Mouse (Mus musculus) midbrain, postnatal 0 days (tissue): ENCODE results near the gene Pim2. TPM values are rescaled to one million over a fixed set of nuclear protein-coding genes. Genes with fewer than 3 reads are reported as not detected.
A peak's percentile ranks its signal among the peaks of the same experiment; 100 is the strongest.

Experiments
- ATAC-seq: fragments of 200-750 bp; cut with Nextera tagmentation; 2 replicates; pipeline ENCODE4 v1.8.0; 2017; ENCODE audit warnings: moderate number of reproducible peaks, mild to moderate bottlenecking, moderate TSS enrichment, moderate library complexity; ENCODE audit not compliant: low FRiP score
- DNase-seq: peaks from one replicate; pipeline ENCODE4 v3.0.0-alpha.2; 2015; ENCODE audit warnings: low spot score
- H3K27ac ChIP-seq: fragments of 300-500 bp; sonication (generic); 2 replicates; pipeline ENCODE4 v1.5.1; 2014; ENCODE audit warnings: low read depth, mild to moderate bottlenecking, low read length, mixed read lengths
- H3K27me3 ChIP-seq: fragments of 300-500 bp; sonication (generic); 2 replicates; pipeline ENCODE4 v1.6.1; 2014; ENCODE audit warnings: low read length, control low read depth, mixed read lengths; ENCODE audit not compliant: insufficient read depth
- H3K36me3 ChIP-seq: fragments of 300-500 bp; sonication (generic); 2 replicates; pipeline ENCODE4 v1.6.1; 2014; ENCODE audit warnings: low read length, control low read depth, mixed read lengths; ENCODE audit not compliant: insufficient read depth
- H3K4me1 ChIP-seq: fragments of 300-500 bp; sonication (generic); 2 replicates; pipeline ENCODE4 v1.6.1; 2014; ENCODE audit warnings: mild to moderate bottlenecking, control low read depth, antibody characterized with exemption, low read length, mixed read lengths; ENCODE audit not compliant: insufficient read depth
- H3K4me2 ChIP-seq: fragments of 300-500 bp; sonication (generic); 2 replicates; pipeline ENCODE4 v1.6.1; 2014; ENCODE audit warnings: low read depth, mild to moderate bottlenecking, low read length, mixed read lengths; ENCODE audit not compliant: poor library complexity, severe bottlenecking
- H3K4me3 ChIP-seq: fragments of 300-500 bp; sonication (generic); 2 replicates; pipeline ENCODE4 v1.5.1; 2014; ENCODE audit warnings: low read depth, mild to moderate bottlenecking, low read length, moderate library complexity
- H3K9ac ChIP-seq: fragments of 300-500 bp; sonication (generic); replicated peaks from 2 replicates; pipeline ENCODE4 v1.6.1; 2014; ENCODE audit warnings: mild to moderate bottlenecking, low read length, moderate library complexity, mixed read lengths; ENCODE audit not compliant: poor library complexity, severe bottlenecking
- H3K9me3 ChIP-seq: fragments of 300-500 bp; sonication (generic); 2 replicates; pipeline ENCODE4 v1.6.1; 2016; ENCODE audit warnings: low read length, control low read depth
- CTCF ChIP-seq: IDR thresholded peaks from 2 replicates; pipeline ENCODE4 v1.5.1; 2016; ENCODE audit warnings: antibody characterized with exemption, mild to moderate bottlenecking
- WGBS: fragments of 180-500 bp; shearing (Covaris S2); extraction: QIAGEN DNeasy Blood & Tissue Kit; methylation state at CpG from one replicate; pipeline ENCODE4 v1.1.7; 2014; 5-methylcytosine and 5-hydroxymethylcytosine counted together
- polyA plus RNA-seq: library from polyadenylated mRNA; unstranded; fragments of >200 nt; fragmentation: Nextera tagmentation; extraction: Ambion mirVana; gene quantifications from 2 replicates; pipeline ENCODE4 v1.2.1, GENCODE M21; 2015
- total RNA-seq: library from RNA; depleted of rRNA; stranded (reverse); fragments of >200 nt; gene quantifications from 2 replicates; pipeline ENCODE4 v1.2.3, GENCODE M21; 2014

The Pim2 gene
- total and polyA plus RNA-seq, 2 experiments from 2014 or later = 17.4 to 20.4 TPM

DNA sequence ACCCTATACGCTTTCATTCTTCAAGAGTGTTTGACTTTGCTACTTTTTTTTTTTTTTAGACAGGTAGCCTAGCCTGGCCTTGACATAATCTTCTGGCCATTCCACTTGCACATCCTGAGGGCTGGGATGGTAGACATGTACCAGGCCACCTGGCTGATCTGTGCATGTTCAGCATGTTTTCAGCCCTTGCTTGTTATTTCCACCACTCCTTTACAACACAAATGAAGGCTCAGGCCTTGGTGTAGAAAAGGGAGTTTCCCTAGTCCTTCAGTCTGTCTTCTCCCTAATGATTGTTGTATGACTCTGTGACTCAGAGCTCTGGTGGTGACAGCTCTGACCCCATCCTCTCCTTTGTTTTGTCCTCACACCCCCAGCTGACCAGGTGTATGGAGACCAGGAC, 10.9 kb upstream of the Pim2 start:
- Histone ChIP-seq H3K9me3 (no peaks in the 10 kb centered on the region), H3K4me1 (no peaks in the 10 kb centered on the region), H3K9ac (no peak overlapping the region), H3K4me3 (no peak overlapping the region), H3K4me2 (no peak overlapping the region), H3K27me3 (no peaks in the 10 kb centered on the region), H3K27ac (no peak overlapping the region), H3K36me3 (peaks cover 5% of the 10 kb centered on the region; the same call in 1 of the 2 replicates)
- 100% methylated on average over 1 of the region's 1 CpGs for WGBS
- TF ChIP-seq CTCF = no peak
- DNase-seq (no peak), ATAC-seq (no peak)

DNA sequence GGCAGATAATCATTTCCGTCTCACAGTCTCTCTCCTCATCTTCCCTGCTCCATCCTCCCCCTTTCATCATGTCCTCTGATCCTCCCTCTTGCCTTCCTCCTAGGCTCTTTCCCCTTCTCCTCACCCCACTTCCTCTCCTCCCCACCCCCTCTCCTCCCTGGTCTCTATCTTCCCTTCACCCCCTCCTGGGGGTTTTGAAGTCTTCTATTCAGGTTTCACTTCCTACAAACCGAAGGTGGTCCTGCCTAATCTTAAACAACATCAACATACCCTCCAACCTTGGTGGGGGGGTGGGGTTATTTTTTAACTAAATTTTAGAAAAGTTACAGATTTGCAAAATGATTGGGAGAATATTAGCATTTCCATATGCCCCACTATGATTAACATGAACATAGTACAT, 9.6 kb upstream of the Pim2 start:
- Histone ChIP-seq H3K4me2 (no peak overlapping the region), H3K27me3 (no peaks in the 10 kb centered on the region), H3K4me3 (no peak overlapping the region), H3K27ac (no peak overlapping the region), H3K36me3 (peaks cover 7% of the 10 kb centered on the region; the same call in 1 of the 2 replicates), H3K9ac (no peak overlapping the region), H3K9me3 (no peaks in the 10 kb centered on the region), H3K4me1 (no peaks in the 10 kb centered on the region)
- WGBS = 39% methylated on average over 2 of the region's 2 CpGs
- TF ChIP-seq CTCF = no peak
- ATAC-seq (no peak), DNase-seq (no peak)

DNA sequence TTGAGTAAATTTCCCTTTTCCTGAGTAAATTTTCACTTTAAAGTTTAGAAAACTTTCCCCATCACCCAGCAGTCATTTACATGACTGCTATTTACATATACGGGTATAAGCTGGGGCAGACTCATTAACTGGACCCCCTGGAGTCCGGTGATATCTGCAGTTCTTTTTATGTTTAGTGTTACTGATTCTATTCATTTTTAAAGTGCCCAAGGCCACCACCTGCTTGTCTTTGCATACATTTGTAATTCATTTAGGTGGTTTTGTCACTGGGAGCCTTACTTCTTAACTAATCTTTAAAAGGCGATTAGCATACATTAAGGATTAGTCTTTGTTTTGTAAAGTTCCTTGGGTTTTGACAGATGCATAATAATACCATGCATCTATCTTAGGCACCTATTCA, 8.2 kb upstream of the Pim2 start:
- Histone ChIP-seq H3K4me2 (no peak overlapping the region), H3K27ac (no peak overlapping the region), H3K4me3 (no peak overlapping the region), H3K36me3 (peaks cover 12% of the 10 kb centered on the region; the same call in 1 of the 2 replicates), H3K4me1 (no peaks in the 10 kb centered on the region), H3K9me3 (no peaks in the 10 kb centered on the region), H3K27me3 (no peaks in the 10 kb centered on the region), H3K9ac (no peak overlapping the region)
- 21% methylated on average over 3 of the region's 3 CpGs for WGBS
- ATAC-seq (no peak), DNase-seq (no peak)
- TF ChIP-seq CTCF = no peak

DNA sequence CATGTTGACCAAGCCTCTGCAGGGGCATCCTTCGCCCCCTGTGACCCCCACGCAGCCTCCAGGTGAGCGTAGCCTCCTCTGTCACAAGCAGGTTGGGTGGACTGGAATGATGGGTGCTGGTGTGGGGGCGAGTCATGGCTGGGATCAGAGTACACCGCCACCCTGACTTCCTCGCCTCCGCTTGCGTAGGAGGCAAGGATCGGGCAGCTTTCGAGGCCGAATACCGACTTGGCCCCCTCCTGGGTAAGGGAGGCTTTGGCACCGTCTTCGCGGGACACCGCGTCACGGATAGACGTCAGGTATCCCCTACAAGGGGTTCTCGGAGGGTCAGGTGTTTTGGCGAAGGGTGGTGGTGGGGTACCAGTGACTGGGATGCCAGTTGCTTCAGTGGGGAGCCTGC, 433 bp downstream of the Pim2 start:
- ATAC-seq = peak; percentile 28; the same call in 1 of the 2 replicates
- H3K27me3 ChIP-seq = no peaks in the 10 kb centered on the region

DNA sequence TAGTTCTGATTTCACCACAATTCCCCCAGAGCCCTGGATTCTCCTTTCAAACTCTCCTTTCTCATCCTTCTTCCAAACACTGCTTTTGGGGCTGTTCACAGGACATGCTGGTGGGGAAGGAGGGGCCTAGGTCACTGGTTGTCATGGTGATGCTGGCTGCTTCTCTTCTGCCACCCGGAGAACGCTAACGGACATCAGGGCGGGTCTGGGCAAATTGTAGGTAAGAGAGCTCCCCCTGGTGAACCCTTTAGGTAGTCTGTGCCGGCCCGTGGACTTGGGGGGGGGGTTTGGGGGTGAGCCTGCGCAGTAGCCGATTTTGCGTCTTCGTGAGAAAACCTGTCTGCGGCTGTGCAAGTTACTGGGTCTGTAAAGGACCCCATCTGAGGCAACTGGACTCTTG, 1.8 kb downstream of the Pim2 start:
- Histone ChIP-seq H3K9me3 (no peaks in the 10 kb centered on the region), H3K36me3 (no peaks in the 10 kb centered on the region), H3K4me1 (no peaks in the 10 kb centered on the region), H3K9ac (no peak overlapping the region), H3K4me2 (peak overlapping the region; percentile 58), H3K27me3 (no peaks in the 10 kb centered on the region), H3K4me3 (peak overlapping the region; percentile 51), H3K27ac (no peak overlapping the region)
- DNase-seq (peak; percentile 84), ATAC-seq (peak; percentile 53)
- WGBS = 18% methylated on average over 11 of the region's 11 CpGs
- TF ChIP-seq CTCF = peak; percentile 71

More for the DNA sequence above, 433 bp downstream of the Pim2 start:
- Histone ChIP-seq H3K4me1 (no peaks in the 10 kb centered on the region), H3K36me3 (0 out of 2 replicates have a peak, but pooled peaks cover 6% of the 10 kb centered on the region), H3K4me3 (peak overlapping the region; percentile 51), H3K4me2 (peak overlapping the region; percentile 58), H3K9ac (peak overlapping the region; percentile 55), H3K27ac (peak overlapping the region; percentile 32; the same call in 1 of the 2 replicates), H3K9me3 (no peaks in the 10 kb centered on the region)
- TF ChIP-seq CTCF = no peak
- no peak for DNase-seq
- 20% methylated on average over 21 of the region's 21 CpGs for WGBS

DNA sequence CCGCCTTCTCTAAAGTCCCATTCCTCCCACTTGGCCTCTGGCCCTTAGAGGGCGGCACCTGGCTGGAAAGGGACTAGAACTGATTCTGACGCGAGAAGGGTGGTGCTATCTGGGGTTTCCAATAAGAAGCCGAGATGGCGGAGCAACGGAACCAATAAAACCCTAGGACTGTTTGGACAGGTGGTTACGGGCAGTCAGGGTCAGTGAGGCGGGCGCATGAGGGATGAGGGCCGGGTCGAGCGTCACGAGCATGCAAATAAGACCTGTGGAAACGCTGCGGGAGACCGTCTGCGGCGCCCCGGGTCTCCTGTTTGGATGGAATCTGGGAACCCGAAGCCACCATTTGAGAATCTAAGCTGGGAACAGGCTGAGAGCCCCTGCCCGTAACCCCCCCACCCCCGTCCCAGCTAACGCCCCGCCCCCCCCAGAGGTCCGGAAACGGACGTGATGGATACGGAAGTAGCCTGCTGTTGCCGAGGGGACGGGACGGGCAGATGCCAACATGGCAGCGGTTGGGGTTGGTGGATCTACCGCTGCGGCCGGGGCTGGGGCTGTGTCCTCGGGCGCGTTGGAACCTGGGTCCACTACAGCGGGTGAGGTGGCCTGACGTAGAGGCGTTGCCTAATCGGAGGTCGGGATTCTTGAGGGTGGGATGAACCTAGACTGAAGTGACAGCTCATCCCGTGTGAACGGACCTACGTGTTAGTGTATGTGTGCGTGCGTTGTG, 5.9 kb downstream of the Pim2 start, which contains the start of gene Slc35a2:
Gene Slc35a2, plus strand, starts transcription at position 188 of the 727 bp plus-strand sequence.
- Histone ChIP-seq H3K27ac (peak within 1 kb of the TSS; percentile 82), H3K4me2 (peak within 1 kb of the TSS; percentile 55), H3K9ac (peak within 1 kb of the TSS; percentile 50), H3K9me3 (no peaks in the 10 kb centered on the region), H3K4me3 (peak within 1 kb of the TSS; percentile 49), H3K36me3 (no peaks in the 10 kb centered on the region), H3K27me3 (no peaks in the 10 kb centered on the region), H3K4me1 (no peaks in the 10 kb centered on the region)
- 17% methylated on average over 42 of the region's 49 CpGs for WGBS
- TF ChIP-seq CTCF = peak; percentile 54
- peak; percentile 93 for DNase-seq
- ATAC-seq = peak; percentile 89
